Mouse (Mus musculus) heart, postnatal 0 days (tissue): Measurements from ENCODE around the gene Upf2.

ENCODE experiments used
- CTCF ChIP-seq: IDR thresholded peaks from 2 replicates; pipeline ENCODE4 v1.5.1; 2016; ENCODE audit warnings: antibody characterized with exemption, control low read depth, low read depth
- EP300 ChIP-seq: IDR thresholded peaks from 2 replicates; pipeline ENCODE4 v1.6.1; 2016; ENCODE audit warnings: antibody characterized with exemption, low read depth

- TF ChIP-seq CTCF (no peak), EP300 (no peak)
Measured at GRCm38 (mm10) chr2:5939319-5939718, 11.9 kb upstream of the Upf2 start.
